Mouse (Mus musculus): ENCODE results near the gene Zap70. TPM values are rescaled to one million over a fixed set of nuclear protein-coding genes. Genes with fewer than 3 reads are reported as not detected.

Zap70 gene
- polyA plus RNA-seq, 1 experiment from 2014 or later: 0.13 TPM

GRCm38 (mm10) chr1:36824356-36824755 lies 62.8 kb downstream of the Zap70 start:
- H3K27me3 ChIP-seq: no peaks in the 10 kb centered on the region
- no peak for TF ChIP-seq CTCF (IDR thresholded peaks at IDR 0.05)
- ChIA-PET POLR2A (no interaction called here), CTCF (interaction anchor here (1.6 kb wide), 1 partner anchor 33 kb away, joined by 4 read pairs; no protein-coding TSS in a partner anchor)
- in situ Hi-C loops (cut with MboI; ENCODE audit: low pct_unique_long_range_greater_than_20kb): no loop called here
- ATAC-seq (no peak), DNase-seq (ENCODE audit: low read depth, low spot score) (no peak)

GRCm38 (mm10) chr1:36830913-36831866 lies 69.6 kb downstream of the Zap70 start:
- in situ Hi-C loops (cut with MboI; ENCODE audit: low pct_unique_long_range_greater_than_20kb): no loop called here
- TF ChIP-seq CTCF (IDR thresholded peaks at IDR 0.05): no peak
- ChIA-PET POLR2A (no interaction called here), CTCF (no interaction called here)
- DNase-seq (ENCODE audit: low read depth, low spot score) (no peak), ATAC-seq (no peak)
- no peaks in the 10 kb centered on the region for H3K27me3 ChIP-seq

Other genes with a start within 250 kb of the Zap70 start
- gene Cnnm3, start 249.9 kb upstream of the Zap70 start, polyA plus RNA-seq (2021): 19.2 TPM
- gene Ankrd23, start 224.9 kb upstream of the Zap70 start, polyA plus RNA-seq (2021): 8.2 TPM
- gene Gm42417, start 222.4 kb upstream of the Zap70 start, polyA plus RNA-seq (2021): 0.68 TPM
- gene Ankrd39, start 214.4 kb upstream of the Zap70 start, polyA plus RNA-seq (2021): 11.5 TPM
- gene Sema4c, start 203.4 kb upstream of the Zap70 start, polyA plus RNA-seq (2021): 20.4 TPM
- gene Fam178b, start 78.6 kb upstream of the Zap70 start, polyA plus RNA-seq (2021): not detected
- gene Cox5b, start 70.3 kb upstream of the Zap70 start, polyA plus RNA-seq (2021): 483 TPM
- 0.23 TPM for gene 4933424G06Rik, start 51.6 kb upstream of the Zap70 start, polyA plus RNA-seq (2021)
- 170 TPM for gene Actr1b, start 47.4 kb upstream of the Zap70 start, polyA plus RNA-seq (2021)
- 44.4 TPM for gene Tmem131, start 181.9 kb downstream of the Zap70 start, polyA plus RNA-seq (2021)